Mouse (Mus musculus) forebrain, embryonic 14.5 days (tissue): Measurements from ENCODE around the gene Cep131. TPM values are rescaled to one million over a fixed set of nuclear protein-coding genes. Genes with fewer than 3 reads are reported as not detected.
A peak's percentile ranks its signal among the peaks of the same experiment; 100 is the strongest.

Experiments
- ATAC-seq: fragments of 200-750 bp; cut with Nextera tagmentation; 2 replicates; pipeline ENCODE4 v1.8.0; 2017; ENCODE audit warnings: mild to moderate bottlenecking, moderate library complexity
- DNase-seq: peaks from one replicate; pipeline ENCODE4 v3.0.0-alpha.2; 2015; ENCODE audit warnings: low spot score
- H3K27ac ChIP-seq: fragments of 300-500 bp; sonication (generic); 2 replicates; pipeline ENCODE4 v1.5.1; 2014; ENCODE audit warnings: low read depth, mild to moderate bottlenecking, control low read depth, low read length, moderate library complexity
- H3K27me3 ChIP-seq: fragments of 300-500 bp; sonication (generic); replicated peaks from 2 replicates; pipeline ENCODE4 v1.6.1; 2014; ENCODE audit warnings: low read length, control low read depth, mixed read lengths; ENCODE audit not compliant: control insufficient read depth, insufficient read depth
- H3K36me3 ChIP-seq: fragments of 300-500 bp; sonication (generic); 2 replicates; pipeline ENCODE4 v1.6.1; 2014; ENCODE audit warnings: low read length, control low read depth; ENCODE audit not compliant: control insufficient read depth, insufficient read depth
- H3K4me1 ChIP-seq: fragments of 300-500 bp; sonication (generic); 2 replicates; pipeline ENCODE4 v1.6.1; 2014; ENCODE audit warnings: antibody characterized with exemption, low read length, control low read depth; ENCODE audit not compliant: control insufficient read depth, insufficient read depth
- H3K4me2 ChIP-seq: fragments of 300-500 bp; sonication (generic); 2 replicates; pipeline ENCODE4 v1.6.1; 2014; ENCODE audit warnings: mild to moderate bottlenecking, control low read depth, low read length
- H3K4me3 ChIP-seq: fragments of 300-500 bp; sonication (generic); 2 replicates; pipeline ENCODE4 v1.5.1; 2014; ENCODE audit warnings: low read depth, low read length, control low read depth
- H3K9ac ChIP-seq: fragments of 300-500 bp; sonication (generic); 2 replicates; pipeline ENCODE4 v1.6.1; 2014; ENCODE audit warnings: mild to moderate bottlenecking, low read length, control low read depth, moderate library complexity
- H3K9me3 ChIP-seq: fragments of 300-500 bp; sonication (generic); replicated peaks from 2 replicates; pipeline ENCODE4 v1.6.1; 2016; ENCODE audit warnings: low read length, control low read depth, mixed read lengths; ENCODE audit not compliant: control insufficient read depth
- WGBS: fragments of 180-500 bp; shearing (Covaris S2); extraction: QIAGEN DNeasy Blood & Tissue Kit; methylation state at CpG from one replicate; pipeline ENCODE4 v1.1.7; 2014; 5-methylcytosine and 5-hydroxymethylcytosine counted together
- polyA plus RNA-seq: library from polyadenylated mRNA; unstranded; fragments of >200 nt; fragmentation: Nextera tagmentation; extraction: Ambion mirVana; gene quantifications from 2 replicates; pipeline ENCODE4 v1.2.1, GENCODE M21; 2014

Gene Cep131
- polyA plus RNA-seq, 1 experiment from 2014 or later = 27.2 TPM

DNA sequence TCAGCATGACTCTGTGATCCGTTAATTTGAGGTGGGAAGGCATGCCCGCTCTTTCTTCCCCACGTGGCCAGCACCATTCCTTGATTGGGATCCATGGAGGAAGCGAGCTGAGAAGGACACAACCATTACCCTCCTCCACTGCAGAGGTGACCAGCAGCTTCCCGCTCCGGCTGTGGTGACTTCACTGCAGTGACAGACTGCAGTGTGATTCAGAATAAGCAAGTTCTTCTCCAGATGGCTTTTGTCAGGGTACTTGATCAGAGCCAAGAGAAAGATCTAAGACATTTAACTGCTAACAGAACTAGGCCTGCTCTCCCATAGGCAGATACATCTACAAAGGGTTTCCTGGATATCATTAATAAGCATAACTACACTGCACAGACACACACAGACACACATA is 6.3 kb downstream of the Cep131 start:
- no peak overlapping the region for H3K4me3 ChIP-seq
- no peak overlapping the region for H3K9ac ChIP-seq
- H3K27ac ChIP-seq = no peak overlapping the region
- 86% methylated on average over 6 of the region's 6 CpGs for WGBS
- H3K4me1 ChIP-seq = 0 out of 2 replicates have a peak, but pooled peaks cover 1% of the 10 kb centered on the region
- DNase-seq = no peak
- no peaks in the 10 kb centered on the region for H3K9me3 ChIP-seq
- H3K36me3 ChIP-seq = peaks cover 73% of the 10 kb centered on the region
- H3K27me3 ChIP-seq = no peaks in the 10 kb centered on the region
- ATAC-seq = no peak
- no peak overlapping the region for H3K4me2 ChIP-seq

DNA sequence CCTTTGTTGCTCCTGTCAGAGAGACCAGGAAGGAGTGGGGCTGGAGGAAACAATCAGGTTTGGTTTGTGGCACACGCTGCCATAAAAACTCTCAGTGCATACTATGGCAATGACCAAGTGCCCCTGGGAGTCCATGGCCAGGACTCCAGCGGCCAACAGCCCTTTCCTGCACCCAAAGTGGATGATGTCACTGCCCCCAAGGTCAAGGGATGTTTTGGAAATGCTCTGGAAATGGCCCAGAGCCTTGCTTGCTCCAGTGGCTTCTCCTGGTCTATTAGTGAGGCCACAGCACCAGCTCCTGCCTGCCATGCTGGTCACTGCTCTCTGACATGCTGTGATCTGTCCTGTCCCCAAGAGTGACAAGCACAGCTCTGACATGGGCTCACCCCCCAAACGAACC is 10.4 kb downstream of the Cep131 start:
- DNase-seq (no peak), ATAC-seq (no peak)
- Histone ChIP-seq H3K9ac (no peak overlapping the region), H3K36me3 (peaks cover 93% of the 10 kb centered on the region), H3K27ac (no peak overlapping the region), H3K4me2 (no peak overlapping the region), H3K4me3 (no peak overlapping the region), H3K27me3 (no peaks in the 10 kb centered on the region), H3K4me1 (no peaks in the 10 kb centered on the region), H3K9me3 (no peaks in the 10 kb centered on the region)
- 87% methylated on average over 3 of the region's 3 CpGs for WGBS

- H3K4me3 ChIP-seq = no peak overlapping the region
- DNase-seq (no peak), ATAC-seq (no peak)
- WGBS = 92% methylated on average over 9 of the region's 9 CpGs
- H3K27me3 ChIP-seq = no peaks in the 10 kb centered on the region
- no peak overlapping the region for H3K27ac ChIP-seq
- no peak overlapping the region for H3K9ac ChIP-seq
- H3K4me2 ChIP-seq = no peak overlapping the region
- no peaks in the 10 kb centered on the region for H3K4me1 ChIP-seq
- H3K9me3 ChIP-seq = no peaks in the 10 kb centered on the region
- H3K36me3 ChIP-seq = peaks cover 99% of the 10 kb centered on the region
These were observed 13.5 kb downstream of the Cep131 start for GRCm38 (mm10) chr11:120072986-120073647.

- 87% methylated on average over 7 of the region's 7 CpGs for WGBS
These were observed 14.8 kb downstream of the Cep131 start for GRCm38 (mm10) chr11:120071731-120072320.

DNA sequence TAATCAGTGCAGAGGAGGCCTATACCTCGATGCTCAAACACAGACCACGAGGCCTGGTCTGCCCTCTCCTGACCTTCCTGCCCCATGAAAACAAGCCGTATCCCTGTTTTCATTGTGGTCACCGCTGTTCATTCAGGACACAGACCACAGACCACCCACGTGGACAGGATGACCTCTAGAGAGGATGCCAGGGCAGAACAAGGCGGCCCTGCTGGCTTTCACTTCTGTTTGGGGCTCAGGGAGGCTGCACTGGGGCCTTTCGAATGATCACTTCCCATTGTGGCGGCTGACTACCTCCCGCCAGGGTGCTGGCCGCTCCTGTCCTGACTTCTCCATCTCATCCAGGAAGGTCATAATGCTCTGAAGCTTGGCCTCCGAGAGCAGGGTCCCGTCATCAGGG is 15.6 kb downstream of the Cep131 start:
- DNase-seq (no peak), ATAC-seq (no peak)
- H3K9me3 ChIP-seq = no peaks in the 10 kb centered on the region
- H3K27ac ChIP-seq = no peak overlapping the region
- H3K4me1 ChIP-seq = no peaks in the 10 kb centered on the region
- H3K4me2 ChIP-seq = no peak overlapping the region
- no peak overlapping the region for H3K9ac ChIP-seq
- peaks cover 99% of the 10 kb centered on the region for H3K36me3 ChIP-seq
- WGBS = 76% methylated on average over 12 of the region's 12 CpGs
- no peaks in the 10 kb centered on the region for H3K27me3 ChIP-seq
- no peak overlapping the region for H3K4me3 ChIP-seq

More at GRCm38 (mm10) chr11:120071731-120072320, 14.8 kb downstream of the Cep131 start:
- no peaks in the 10 kb centered on the region for H3K27me3 ChIP-seq
- no peaks in the 10 kb centered on the region for H3K9me3 ChIP-seq
- no peak overlapping the region for H3K4me3 ChIP-seq
- H3K4me2 ChIP-seq = no peak overlapping the region
- H3K36me3 ChIP-seq = peaks cover 99% of the 10 kb centered on the region
- no peaks in the 10 kb centered on the region for H3K4me1 ChIP-seq
- H3K27ac ChIP-seq = no peak overlapping the region
- ATAC-seq (no peak), DNase-seq (no peak)
- H3K9ac ChIP-seq = no peak overlapping the region

DNA sequence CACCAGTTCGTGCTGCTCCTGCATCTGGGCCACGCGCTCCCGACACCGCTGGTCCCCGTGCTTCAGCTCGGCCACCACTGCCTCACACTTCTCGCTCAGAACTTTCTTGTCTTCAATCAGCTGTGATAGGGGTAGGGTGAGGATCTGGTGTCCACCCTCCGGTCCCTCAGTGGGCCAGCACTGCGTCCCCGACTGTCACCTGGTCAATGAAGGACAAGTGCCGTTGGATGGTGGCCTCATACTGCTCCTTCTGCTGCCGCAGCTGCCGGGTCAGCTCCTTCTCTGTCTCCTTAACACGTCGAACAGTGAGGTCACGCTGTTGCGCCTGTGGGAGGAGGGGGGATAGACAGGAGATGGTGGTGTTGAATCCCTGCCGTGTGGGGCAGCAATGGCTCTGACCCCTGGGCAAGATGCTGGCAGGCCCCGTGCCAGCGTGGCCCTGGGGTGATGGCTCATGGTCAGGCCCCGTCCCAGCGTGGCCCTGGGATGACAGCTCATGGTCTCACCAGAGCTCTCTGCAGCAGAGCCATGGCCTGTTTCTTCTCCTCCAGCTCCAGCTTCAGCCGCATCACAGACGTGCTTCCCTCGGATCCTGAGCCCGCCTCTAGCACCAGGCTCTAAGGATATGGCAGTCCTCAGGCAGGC is 16.2 kb downstream of the Cep131 start:
- DNase-seq = no peak
- H3K36me3 ChIP-seq = peaks cover 99% of the 10 kb centered on the region

DNA sequence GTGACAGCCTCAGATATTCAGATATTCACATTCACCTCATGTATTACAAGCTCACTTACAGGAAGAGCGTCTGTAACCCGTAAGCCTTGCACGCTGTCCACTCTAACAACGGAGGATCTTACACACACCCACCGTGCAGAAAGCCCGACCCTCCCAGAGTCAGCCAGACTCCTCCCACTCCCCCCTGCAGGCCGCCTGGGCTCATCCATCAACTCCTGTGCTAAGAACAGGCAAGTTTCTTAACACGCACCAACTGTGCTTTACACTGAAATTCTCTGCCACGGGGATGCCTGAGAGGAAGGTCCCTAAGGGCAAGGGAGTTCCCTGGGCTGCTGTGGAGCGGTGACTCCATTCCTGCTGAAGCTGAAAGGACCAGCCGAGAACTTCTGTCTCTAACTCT is 17.4 kb downstream of the Cep131 start:
- Histone ChIP-seq H3K4me1 (no peaks in the 10 kb centered on the region), H3K36me3 (peaks cover 97% of the 10 kb centered on the region), H3K4me3 (no peak overlapping the region), H3K9ac (no peak overlapping the region), H3K9me3 (no peaks in the 10 kb centered on the region), H3K4me2 (no peak overlapping the region), H3K27ac (no peak overlapping the region), H3K27me3 (no peaks in the 10 kb centered on the region)
- no peak for ATAC-seq
- no peak for DNase-seq
- 65% methylated on average over 11 of the region's 11 CpGs for WGBS

More for the DNA sequence above, 16.2 kb downstream of the Cep131 start:
- no peak overlapping the region for H3K27ac ChIP-seq
- no peaks in the 10 kb centered on the region for H3K27me3 ChIP-seq
- no peak overlapping the region for H3K4me2 ChIP-seq
- WGBS = 92% methylated on average over 26 of the region's 27 CpGs
- no peak overlapping the region for H3K4me3 ChIP-seq
- no peak for ATAC-seq
- H3K9ac ChIP-seq = no peak overlapping the region
- no peaks in the 10 kb centered on the region for H3K9me3 ChIP-seq
- H3K4me1 ChIP-seq = no peaks in the 10 kb centered on the region

DNA sequence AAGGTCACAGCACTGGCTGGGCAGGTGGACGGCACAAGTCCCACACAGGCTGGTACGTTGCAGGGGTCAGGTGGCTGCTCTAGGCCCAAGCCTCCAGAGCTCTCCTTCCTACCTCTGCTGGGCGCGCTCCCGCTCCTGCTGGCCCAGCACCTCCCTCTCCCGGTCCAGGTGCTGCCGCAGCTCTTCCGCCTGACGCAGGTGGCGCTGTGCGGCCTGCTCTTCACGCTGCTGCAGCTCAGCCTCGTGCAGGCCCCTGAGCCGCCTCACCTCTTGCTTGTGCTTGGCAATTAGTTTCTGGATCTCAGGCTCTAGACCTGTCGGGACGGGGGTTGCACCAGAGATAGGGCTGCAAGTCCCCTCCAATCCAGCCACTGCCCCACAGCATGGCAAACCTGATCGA is 18.8 kb downstream of the Cep131 start:
- H3K4me2 ChIP-seq = no peak overlapping the region
- no peak overlapping the region for H3K4me3 ChIP-seq
- WGBS = 45% methylated on average over 17 of the region's 17 CpGs
- DNase-seq (no peak), ATAC-seq (no peak)
- no peaks in the 10 kb centered on the region for H3K9me3 ChIP-seq
- peaks cover 96% of the 10 kb centered on the region for H3K36me3 ChIP-seq
- H3K4me1 ChIP-seq = no peaks in the 10 kb centered on the region
- no peak overlapping the region for H3K27ac ChIP-seq
- H3K27me3 ChIP-seq = no peaks in the 10 kb centered on the region
- no peak overlapping the region for H3K9ac ChIP-seq

- WGBS = 35% methylated on average over 10 of the region's 10 CpGs
- ATAC-seq = no peak
- DNase-seq = peak; percentile 64
- H3K36me3 ChIP-seq = peaks cover 71% of the 10 kb centered on the region
- H3K4me2 ChIP-seq = no peak overlapping the region
- no peaks in the 10 kb centered on the region for H3K9me3 ChIP-seq
- no peak overlapping the region for H3K27ac ChIP-seq
- H3K27me3 ChIP-seq = no peaks in the 10 kb centered on the region
- H3K4me1 ChIP-seq = no peaks in the 10 kb centered on the region
- no peak overlapping the region for H3K9ac ChIP-seq
- no peak overlapping the region for H3K4me3 ChIP-seq
These were observed 21.3 kb downstream of the Cep131 start for GRCm38 (mm10) chr11:120065291-120065690.
